Comparison of ENCODE assay signal across 24 mouse cellular contexts in the genomic region with DNA sequence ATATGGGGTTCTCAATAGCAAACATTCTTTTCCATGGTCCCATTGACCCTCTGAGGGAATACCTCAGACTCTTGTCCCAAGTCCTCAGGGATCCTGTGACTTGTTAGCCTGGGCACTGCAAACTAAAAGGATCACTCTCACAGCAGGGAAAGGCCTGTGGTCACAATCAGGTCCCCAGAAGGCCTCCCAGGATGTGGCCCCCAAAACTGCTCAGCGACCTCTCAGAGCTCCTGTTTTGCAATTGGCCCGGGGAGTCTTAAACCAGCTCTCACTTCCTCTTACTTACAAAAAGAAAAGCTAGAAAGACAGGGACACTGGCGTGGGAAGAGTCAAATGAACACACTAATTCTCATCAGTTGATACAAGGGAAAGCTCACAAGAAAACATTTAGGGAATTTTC. TPM values are rescaled to one million over a fixed set of nuclear protein-coding genes. Genes with fewer than 3 reads are reported as not detected.
DNase-seq lines count a peak whose midpoint lies in the region; ATAC-seq and TF ChIP-seq lines count a peak whose summit lies in the region.
"Had no signal": no experiment of that assay in that cellular context is flagged by ENCODE, and none has a peak within 500 bp of the region (broad histone marks: within the 10 kb centered on the region; RNA-seq: fewer than 3 reads in every experiment).

No protein-coding gene starts in this region.

- intact Hi-C loops in left cerebral cortex, postnatal 4 days (cut with DNase I), result no loop called here

- H3K27ac ChIP-seq in CH12.LX (ENCODE audit: insufficient read depth, low read depth), result no peak overlapping the region
- H3K27ac ChIP-seq: embryonic facial prominence, embryonic 10.5 days; embryonic facial prominence, embryonic 12.5 days; forebrain, embryonic 13.5 days; forebrain, embryonic 15.5 days had no signal

- in situ Hi-C loops in CH12.LX (cut with MboI; ENCODE audit: low pct_ligation_motif_present, low pct_unique_long_range_greater_than_20kb, low sequenced_read_pairs), result no loop called here

- TF ChIP-seq POLR2A in CH12.LX (IDR thresholded peaks at IDR 0.05; ENCODE audit: low read depth, low read length), result no peak

- no peak for TF ChIP-seq RAD21 in CH12.LX (IDR thresholded peaks at IDR 0.05; ENCODE audit: low read depth, low read length)

- TF ChIP-seq CTCF in CH12.LX (conservative IDR thresholded peaks at IDR 0.05 in 1 of 2, IDR thresholded peaks at IDR 0.05 in 1 of 2; ENCODE audit: low read depth in 2 of 2, low read length in 2 of 2), result no peak

- H3K9ac ChIP-seq in CH12.LX (ENCODE audit: insufficient read depth, low read depth), result no peak overlapping the region
- H3K9ac ChIP-seq: embryonic facial prominence, embryonic 12.5 days; forebrain, embryonic 13.5 days; forebrain, embryonic 15.5 days; forebrain, postnatal 0 days had no signal

- H3K27me3 ChIP-seq in CH12.LX (replicated peaks), result no peaks in the 10 kb centered on the region
- H3K27me3 ChIP-seq: embryonic facial prominence, embryonic 12.5 days; forebrain, embryonic 13.5 days; forebrain, embryonic 15.5 days had no signal

- DNase-seq in A20 (ENCODE audit: low read depth, low spot score) (peak; percentile 7), CH12.LX (ENCODE audit: extremely low read depth) (peak; percentile 3)
- no peak for DNase-seq in frontal cortex, postnatal 14 days (ENCODE audit: low spot score in 2 of 2)
- DNase-seq in layer of hippocampus, adult 8-10 months (ENCODE audit: low spot score in 2 of 2), result no peak
- no peak for DNase-seq in left cerebral cortex, postnatal 4 days
- DNase-seq in neural tube, embryonic 10.5 days (ENCODE audit: extremely low spot score, low spot score), result no peak
- DNase-seq: adrenal gland, adult 2 months; adrenal gland, postnatal 10 days; adrenal gland, postnatal 25 days; B cell, adult 2 months; cerebellum, adult 11-12 months; cerebellum, adult 2 months; cerebellum, adult 9-10 months; cerebellum, postnatal 10 days; cerebellum, postnatal 36 days; forebrain, postnatal 0 days had no signal

- H3K9me3 ChIP-seq in CH12.LX (replicated peaks; ENCODE audit: low read length), result no peaks in the 10 kb centered on the region
- H3K9me3 ChIP-seq: embryonic facial prominence, embryonic 10.5 days; embryonic facial prominence, embryonic 12.5 days; forebrain, embryonic 13.5 days; forebrain, embryonic 15.5 days had no signal

- H3K79me2 ChIP-seq in CH12.LX (replicated peaks; ENCODE audit: control insufficient read depth, extremely low read depth, insufficient read depth, poor library complexity, severe bottlenecking), result no peaks in the 10 kb centered on the region

- H3K4me1 ChIP-seq in CH12.LX (ENCODE audit: control insufficient read depth in 1 of 2, insufficient read depth in 2 of 2), result peaks cover 0 to 11% of the 10 kb centered on the region in 2 experiments; a peak in 2 of 4 replicates
- H3K4me1 ChIP-seq: embryonic facial prominence, embryonic 10.5 days; embryonic facial prominence, embryonic 12.5 days; forebrain, embryonic 13.5 days; forebrain, embryonic 15.5 days had no signal

- H3K4me3 ChIP-seq in CH12.LX (replicated peaks in 1 of 3; ENCODE audit: low read depth in 2 of 3, low read length in 2 of 3, poor library complexity in 1 of 3), result no peak overlapping the region
- H3K4me3 ChIP-seq: embryonic facial prominence, embryonic 10.5 days; embryonic facial prominence, embryonic 12.5 days; forebrain, embryonic 13.5 days; forebrain, embryonic 15.5 days had no signal

- dilution Hi-C loops in CH12.LX (cut with MboI; ENCODE audit: extremely low pct_ligation_motif_present, extremely low pct_unique_long_range_greater_than_20kb, low sequenced_read_pairs), result no loop called here

- peak; percentile 84 for ATAC-seq in common myeloid progenitor, adult 5-6 weeks (replicated peaks; ENCODE audit: low read depth, poor library complexity, severe bottlenecking)
- peak; percentile 74 for ATAC-seq in megakaryocyte, adult 5-6 weeks (ENCODE audit: poor library complexity, severe bottlenecking)
- ATAC-seq: CD4-positive, CD25-positive, alpha-beta regulatory T cell, adult 4 months; forebrain, embryonic 13.5 days; forebrain, embryonic 15.5 days; forebrain, postnatal 0 days had no signal

- H3K36me3 ChIP-seq in CH12.LX (replicated peaks in 1 of 2; ENCODE audit: control insufficient read depth in 1 of 2, insufficient read depth in 1 of 2, low read length in 1 of 2), result no peaks in the 10 kb centered on the region
- H3K36me3 ChIP-seq: embryonic facial prominence, embryonic 10.5 days; embryonic facial prominence, embryonic 12.5 days; forebrain, embryonic 15.5 days had no signal

- no peak overlapping the region for H3K4me2 ChIP-seq in CH12.LX (ENCODE audit: insufficient read depth, low read depth, poor library complexity, severe bottlenecking)
- H3K4me2 ChIP-seq: embryonic facial prominence, embryonic 12.5 days; forebrain, embryonic 13.5 days; forebrain, embryonic 15.5 days had no signal

- TF ChIP-seq EP300 in CH12.LX (IDR thresholded peaks at IDR 0.05; ENCODE audit: low read length), result no peak

TF ChIP-seq in CH12.LX, 34 proteins besides CTCF, POLR2A, EP300 and RAD21:
- TF ChIP-seq RCOR1 (conservative IDR thresholded peaks at IDR 0.05; ENCODE audit: low read depth, low read length) (no peak), ETS1 (conservative IDR thresholded peaks at IDR 0.05; ENCODE audit: low read depth, low read length) (no peak), SMC3 (IDR thresholded peaks at IDR 0.05; ENCODE audit: low read depth, low read length) (no peak), CHD2 (IDR thresholded peaks at IDR 0.05; ENCODE audit: low read length) (no peak), IRF4 (IDR thresholded peaks at IDR 0.05; ENCODE audit: low read depth, low read length) (no peak), BHLHE40 (IDR thresholded peaks at IDR 0.05; ENCODE audit: low read depth, low read length) (no peak), GABPA (IDR thresholded peaks at IDR 0.05; ENCODE audit: insufficient replicate concordance, low read depth, low read length) (no peak), JUN (IDR thresholded peaks at IDR 0.05; ENCODE audit: insufficient read depth, low read depth, low read length) (no peak), MYC (IDR thresholded peaks at IDR 0.05; ENCODE audit: low read depth, low read length) (no peak), USF1 (IDR thresholded peaks at IDR 0.05; ENCODE audit: low read depth, low read length) (no peak), ELF1 (IDR thresholded peaks at IDR 0.05; ENCODE audit: low read depth, low read length) (no peak), MAZ (IDR thresholded peaks at IDR 0.05; ENCODE audit: low read depth, low read length) (no peak), HCFC1 (IDR thresholded peaks at IDR 0.05; ENCODE audit: low read depth, low read length) (no peak), TBP (conservative IDR thresholded peaks at IDR 0.05; ENCODE audit: low read depth, low read length) (no peak), USF2 (conservative IDR thresholded peaks at IDR 0.05; ENCODE audit: low read depth, low read length) (no peak), UBTF (IDR thresholded peaks at IDR 0.05; ENCODE audit: low read depth, low read length) (no peak), JUND (conservative IDR thresholded peaks at IDR 0.05; ENCODE audit: low read depth, low read length) (no peak)

RNA-seq across cellular contexts. Expression of gene Rhobtb1, which starts 59.4 kb away (rescaled TPM):
- total RNA-seq in CH12.LX (2012; rRNA removed) (12.2 and 13.3 TPM in 2 replicates), CH12.LX (2014; rRNA removed) (2.7 and 3.4 TPM in 2 replicates)
- 3.1 and 3.7 TPM in 2 replicates for polyA plus RNA-seq in CH12.LX (2012; ENCODE audit: insufficient read length, low read depth)
- 1.1 and 2.2 TPM in 2 replicates for total RNA-seq in common myeloid progenitor, adult 5-6 weeks (2017)
- total RNA-seq in megakaryocyte, adult 5-6 weeks (2015), result 0.98 and 1.0 TPM in 2 replicates
- 1.1 and 2.1 TPM in 2 replicates for total RNA-seq in megakaryocyte, adult 5-6 weeks (2017)
- 1 to 10 TPM; 5.2 to 5.8 (median 5.4) TPM for total RNA-seq in layer of hippocampus, adult 8-10 months (2022)
- total RNA-seq in left cerebral cortex, postnatal 4 days (2021), result 10 to 100 TPM; 24.5 to 24.6 TPM
- total RNA-seq: MEL had no signal
- polyA plus RNA-seq: CD4-positive, CD25-positive, alpha-beta regulatory T cell, adult 4 months had no signal

Comparison
In these comparisons a context has a peak if more than half of its experiments do, and no peak if none do; other contexts are left out.
1. DNase-seq: peak in A20 (single experiment) and CH12.LX (single experiment); none in frontal cortex, postnatal 14 days (0 of 2), layer of hippocampus, adult 8-10 months (0 of 2), left cerebral cortex, postnatal 4 days (single experiment) and neural tube, embryonic 10.5 days (single experiment).